Mouse (Mus musculus): Measurements from ENCODE around the gene Racgap1.
A peak's percentile ranks its signal among the peaks of the same experiment; 100 is the strongest.

Racgap1 gene

GRCm38 (mm10) chr15:99664600-99665451 lies 13.4 kb upstream of the Racgap1 start:
- DNase-seq (ENCODE audit: low spot score in 2 of 2), result peak; percentile 58 to 80

GRCm38 (mm10) chr15:99663964-99664599 lies 12.6 kb upstream of the Racgap1 start:
- DNase-seq (ENCODE audit: low spot score in 2 of 2), result peak in 1 of 2 experiments; percentile 52

- DNase-seq (ENCODE audit: low spot score in 2 of 2), result no peak
Observed at GRCm38 (mm10) chr15:99662371-99662770, 10.9 kb upstream of the Racgap1 start.

- peak in 1 of 2 experiments; percentile 50 for DNase-seq (ENCODE audit: low spot score in 2 of 2)
Observed at GRCm38 (mm10) chr15:99661121-99661830, 9.8 kb upstream of the Racgap1 start.

GRCm38 (mm10) chr15:99658437-99658836 lies 7.0 kb upstream of the Racgap1 start:
- no peak for DNase-seq (ENCODE audit: low spot score in 2 of 2)

- no peak for DNase-seq (ENCODE audit: low spot score in 2 of 2)
Observed at GRCm38 (mm10) chr15:99655956-99656355, 4.5 kb upstream of the Racgap1 start.

GRCm38 (mm10) chr15:99653876-99654275 lies 2.4 kb upstream of the Racgap1 start:
- DNase-seq (ENCODE audit: low spot score in 2 of 2), result no peak

GRCm38 (mm10) chr15:99653291-99653690 lies 1.8 kb upstream of the Racgap1 start:
- DNase-seq (ENCODE audit: low spot score in 2 of 2), result no peak

- no peak for DNase-seq (ENCODE audit: low spot score in 2 of 2)
Observed at GRCm38 (mm10) chr15:99651984-99652872, 772 bp upstream of the Racgap1 start.

- DNase-seq (ENCODE audit: low spot score in 2 of 2), result no peak
Observed at GRCm38 (mm10) chr15:99650304-99650703, 1.2 kb downstream of the Racgap1 start.

- DNase-seq (ENCODE audit: low spot score in 2 of 2), result no peak
Observed at GRCm38 (mm10) chr15:99649067-99649761, 2.2 kb downstream of the Racgap1 start.

- no peak for DNase-seq (ENCODE audit: low spot score in 2 of 2)
Observed at GRCm38 (mm10) chr15:99648326-99648725, 3.1 kb downstream of the Racgap1 start.

- peak in 1 of 2 experiments; percentile 54 for DNase-seq (ENCODE audit: low spot score in 2 of 2)
Observed at GRCm38 (mm10) chr15:99644776-99645175, 6.7 kb downstream of the Racgap1 start.

- DNase-seq (ENCODE audit: low spot score in 2 of 2), result no peak
Observed at GRCm38 (mm10) chr15:99643832-99644231, 7.6 kb downstream of the Racgap1 start.

- no peak for DNase-seq (ENCODE audit: low spot score in 2 of 2)
Observed at GRCm38 (mm10) chr15:99642622-99643021, 8.8 kb downstream of the Racgap1 start.

- DNase-seq (ENCODE audit: low spot score in 2 of 2), result no peak
Observed at GRCm38 (mm10) chr15:99638124-99638485, 13.4 kb downstream of the Racgap1 start.

GRCm38 (mm10) chr15:99637405-99638123 lies 13.9 kb downstream of the Racgap1 start:
- DNase-seq (ENCODE audit: low spot score in 2 of 2), result no peak

- no peak for DNase-seq (ENCODE audit: low spot score in 2 of 2)
Observed at GRCm38 (mm10) chr15:99634702-99635101, 16.8 kb downstream of the Racgap1 start.

GRCm38 (mm10) chr15:99631618-99632017 lies 19.8 kb downstream of the Racgap1 start:
- no peak for DNase-seq (ENCODE audit: low spot score in 2 of 2)

- DNase-seq (ENCODE audit: low spot score in 2 of 2), result no peak
Observed at GRCm38 (mm10) chr15:99622063-99622462, 29.4 kb downstream of the Racgap1 start.
